Mouse (Mus musculus) skeletal muscle tissue, adult 2 months (tissue): ENCODE data around the gene Tcstv1.
"Not testable (repeated sequence)": the region's sequence is repeated elsewhere in the genome, so short reads cannot be mapped to it uniquely, and the experiment has no call there.

Experiments used
- DNase-seq: peaks from one replicate; pipeline ENCODE4 v3.0.0-alpha.2; 2012; ENCODE audit warnings: low read depth, low spot score

Tcstv1 gene

GRCm38 (mm10) chr13:119894685-119895084 is at the start of gene Tcstv1:
Tcstv1 (minus strand) TSS chr13:119894785.
- DNase-seq: not testable (repeated sequence)

- DNase-seq: not testable (repeated sequence)
Measured at GRCm38 (mm10) chr13:119929172-119929571, 34.6 kb upstream of the Tcstv1 start, which contains the start of gene Gm21761. Gm21761 (minus strand) TSS chr13:119929272.

- not testable (repeated sequence) for DNase-seq
Measured at GRCm38 (mm10) chr13:119924597-119925340, 30.2 kb upstream of the Tcstv1 start.

GRCm38 (mm10) chr13:119916966-119917722 is 22.6 kb upstream of the Tcstv1 start:
- not testable (repeated sequence) for DNase-seq

GRCm38 (mm10) chr13:119916449-119916848 is 21.9 kb upstream of the Tcstv1 start:
- not testable (repeated sequence) for DNase-seq

- DNase-seq: not testable (repeated sequence)
Measured at GRCm38 (mm10) chr13:119898549-119898948, 4.0 kb upstream of the Tcstv1 start.

GRCm38 (mm10) chr13:119886896-119887295 is 7.7 kb downstream of the Tcstv1 start:
- not testable (repeated sequence) for DNase-seq

- not testable (repeated sequence) for DNase-seq
Measured at GRCm38 (mm10) chr13:119864395-119864999, 30.1 kb downstream of the Tcstv1 start.

- DNase-seq: not testable (repeated sequence)
Measured at GRCm38 (mm10) chr13:119862399-119862798, 32.2 kb downstream of the Tcstv1 start.
